Mouse (Mus musculus): Measurements from ENCODE around the gene Prmt3. TPM values are rescaled to one million over a fixed set of nuclear protein-coding genes. Genes with fewer than 3 reads are reported as not detected.

Gene Prmt3
- total RNA-seq, 2 experiments from 2014 or later, result 28.5 to 33.0 TPM

Other genes starting within 250 kb of the Prmt3 start
- not detected for gene Dbx1, start 141.5 kb upstream of the Prmt3 start, total RNA-seq (2021)
- gene Htatip2, start 19.2 kb upstream of the Prmt3 start, total RNA-seq (2021), result 1 to 10 TPM; 8.2 to 8.3 TPM
- under 1 TPM; 0.12 to 0.14 TPM for gene Slc6a5, start 131.8 kb downstream of the Prmt3 start, total RNA-seq (2021)
- 10 to 100 TPM; 57.7 to 66.7 TPM for gene Nell1, start 196.5 kb downstream of the Prmt3 start, total RNA-seq (2021)

Data from layer of hippocampus, postnatal 14 days (tissue).